Mouse (Mus musculus) liver, postnatal 0 days (tissue): ENCODE measurements at regions not wholly inside any gene's neighbourhood (a gene's known extent, or its start where the extent isn't known, plus 50 kb on each side); places are given as distances from the start of the nearest gene placed in this dataset.

Experiments used
- CTCF ChIP-seq: sonication (generic); IDR thresholded peaks from 2 replicates; pipeline ENCODE4 v1.5.1; 2016; ENCODE audit warnings: antibody characterized with exemption, low read depth
- EP300 ChIP-seq: IDR thresholded peaks from 2 replicates; pipeline ENCODE4 v1.6.1; 2016; ENCODE audit warnings: antibody characterized with exemption, low read depth, mild to moderate bottlenecking

DNA sequence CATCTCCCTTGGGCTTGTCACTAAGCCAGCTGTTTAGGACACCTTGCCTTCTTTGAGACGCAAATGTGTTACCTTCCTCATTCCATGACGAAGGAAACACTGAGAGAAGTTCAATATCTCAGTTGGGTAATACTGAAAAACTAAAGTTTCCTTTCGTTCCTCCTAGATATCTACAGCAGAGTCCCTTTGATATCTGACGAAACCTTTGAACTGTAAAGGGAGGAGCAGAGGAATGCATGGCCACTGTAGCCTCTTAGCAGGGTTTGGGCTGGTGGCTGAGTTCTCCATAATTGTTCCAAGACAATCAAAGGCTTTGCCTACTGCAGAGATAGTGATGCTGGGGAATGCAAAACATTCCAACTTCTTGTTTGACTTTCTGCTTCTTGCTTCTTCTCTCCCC lies 243.5 kb upstream of the Shh start:
- TF ChIP-seq CTCF (no peak), EP300 (no peak)
